Mouse (Mus musculus): ENCODE measurements around the gene Svop.

The Svop gene

DNA sequence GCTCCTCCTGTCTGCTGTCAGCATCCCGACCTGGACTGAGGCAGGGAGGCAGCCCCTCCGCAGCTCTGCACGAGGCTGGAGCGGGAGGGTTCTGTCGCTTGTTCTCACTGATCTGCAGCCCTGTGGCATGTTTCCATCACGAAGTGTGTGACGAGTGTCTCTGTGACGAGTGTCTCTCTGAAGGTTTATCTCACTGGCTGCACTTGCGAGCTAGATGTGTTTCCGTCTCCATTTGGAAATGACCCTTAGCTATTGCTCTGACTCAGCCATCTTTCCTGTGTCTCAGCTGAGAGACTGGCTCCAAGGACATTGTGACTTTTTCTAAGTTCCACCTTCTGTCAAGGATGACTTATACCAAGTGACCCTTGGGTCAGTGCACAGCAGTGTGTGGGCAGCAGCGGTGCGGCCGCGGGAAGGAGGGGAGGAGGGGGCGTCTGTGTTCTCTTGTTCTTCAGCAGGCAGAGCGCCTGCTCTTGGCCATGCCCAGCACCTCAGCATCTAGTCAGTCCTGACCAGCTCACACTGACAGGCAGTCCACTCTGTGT is 15.1 kb upstream of the Svop start:
- no peak for DNase-seq (ENCODE audit: low spot score in 2 of 2)

- no peak for DNase-seq (ENCODE audit: low spot score in 2 of 2)
Observed at GRCm38 (mm10) chr5:114102807-114103206, 11.4 kb upstream of the Svop start.

DNA sequence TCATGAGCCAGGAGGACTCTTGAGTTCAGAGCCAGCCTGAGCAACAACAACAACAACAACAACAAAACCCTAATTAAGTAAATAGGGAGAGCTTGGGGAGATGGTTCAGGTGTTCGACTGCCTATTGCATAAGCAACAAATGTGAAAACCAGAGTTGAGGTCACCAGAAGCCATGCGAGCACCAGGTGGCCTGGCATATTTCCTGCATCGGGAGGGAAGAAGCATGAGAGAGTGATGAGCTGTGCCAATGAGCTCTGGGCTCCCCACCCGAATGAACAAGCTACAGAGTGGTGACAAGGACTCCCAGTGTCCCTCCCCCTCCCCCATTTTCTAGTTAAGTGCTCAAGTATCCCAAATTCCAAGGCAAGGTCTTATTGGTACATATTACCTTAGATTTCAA is 10.5 kb upstream of the Svop start:
- DNase-seq (ENCODE audit: low spot score in 2 of 2), result no peak

GRCm38 (mm10) chr5:114100390-114101099 is 9.2 kb upstream of the Svop start:
- no peak for DNase-seq (ENCODE audit: low spot score in 2 of 2)

GRCm38 (mm10) chr5:114099709-114100389 is 8.5 kb upstream of the Svop start:
- DNase-seq (ENCODE audit: low spot score in 2 of 2), result peak; percentile 76

DNA sequence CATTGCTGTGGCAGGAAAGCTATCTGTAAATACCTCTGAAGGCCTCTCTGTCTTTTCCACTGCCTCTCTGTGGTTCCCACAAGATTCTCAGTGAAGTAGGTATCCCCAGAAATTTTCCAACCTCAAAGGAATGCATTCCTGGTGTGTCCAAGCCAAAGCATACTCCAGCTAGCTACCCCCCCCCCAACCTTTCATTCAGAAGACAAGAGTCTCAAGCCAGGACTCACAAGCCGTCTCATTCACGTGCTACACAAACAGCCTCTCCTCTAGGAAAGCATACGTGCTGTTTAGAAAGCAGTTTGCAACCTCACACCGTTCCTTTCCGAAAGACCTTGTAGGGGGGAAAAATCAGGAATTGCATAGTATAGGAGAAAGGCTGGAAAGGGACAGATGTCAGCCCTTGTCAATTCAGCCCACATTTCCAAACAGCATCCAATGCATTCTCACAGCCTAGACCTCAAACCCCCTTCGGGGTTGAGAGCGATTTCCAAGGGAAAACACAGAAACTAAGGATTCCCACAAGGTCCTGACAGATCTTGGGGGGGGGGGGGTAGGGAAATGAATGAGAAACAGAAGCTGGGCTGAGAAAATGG is 853 bp downstream of the Svop start:
- DNase-seq (ENCODE audit: low spot score in 2 of 2), result no peak

- no peak for DNase-seq (ENCODE audit: low spot score in 2 of 2)
Observed at GRCm38 (mm10) chr5:114087875-114088480, 3.4 kb downstream of the Svop start.

GRCm38 (mm10) chr5:114085501-114085900 is 5.9 kb downstream of the Svop start:
- no peak for DNase-seq (ENCODE audit: low spot score in 2 of 2)

DNA sequence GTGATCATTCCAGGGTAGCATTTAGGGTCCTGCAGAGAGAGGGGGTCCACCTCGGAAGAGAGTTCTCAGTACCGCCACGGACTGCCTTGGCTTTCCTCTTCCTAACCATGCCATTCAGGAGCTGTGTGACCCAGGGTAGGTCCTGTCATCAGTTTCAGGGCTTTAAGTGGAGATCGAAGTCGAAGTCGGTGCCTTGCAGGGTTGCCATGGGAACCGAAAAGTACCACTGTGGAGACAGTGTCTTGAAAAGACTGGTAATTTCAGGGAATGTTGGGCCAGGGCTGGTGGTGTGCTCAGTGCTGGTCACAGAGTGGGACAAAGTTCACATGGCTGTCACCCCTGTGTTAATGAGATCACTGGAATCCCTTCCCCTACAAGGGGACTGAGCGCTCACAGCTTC is 14.4 kb downstream of the Svop start:
- no peak for DNase-seq (ENCODE audit: low spot score in 2 of 2)

- DNase-seq (ENCODE audit: low spot score in 2 of 2), result no peak
Observed at GRCm38 (mm10) chr5:114072262-114072661, 19.1 kb downstream of the Svop start.

GRCm38 (mm10) chr5:114070858-114071257 is 20.5 kb downstream of the Svop start:
- DNase-seq (ENCODE audit: low spot score in 2 of 2), result no peak

DNA sequence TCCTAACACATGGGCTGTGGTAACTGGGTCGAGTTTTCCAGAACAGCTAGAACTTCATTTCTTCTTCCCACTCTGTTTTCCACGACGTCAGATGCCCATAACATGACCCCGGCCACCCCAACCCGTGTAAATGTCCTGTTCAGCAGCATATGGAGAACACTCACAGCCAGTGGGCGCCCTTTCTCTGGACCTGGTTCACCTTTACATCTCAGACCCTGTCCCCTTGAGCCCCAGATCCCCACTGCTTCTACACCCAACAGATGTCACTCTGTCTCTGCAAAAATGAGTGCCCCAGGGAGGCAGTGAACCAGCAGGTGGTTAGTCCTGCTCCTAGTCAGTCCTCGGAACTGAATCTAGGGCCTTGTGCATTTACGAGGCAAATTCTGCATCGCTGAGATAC is 23.4 kb downstream of the Svop start:
- DNase-seq (ENCODE audit: low spot score in 2 of 2), result no peak

DNA sequence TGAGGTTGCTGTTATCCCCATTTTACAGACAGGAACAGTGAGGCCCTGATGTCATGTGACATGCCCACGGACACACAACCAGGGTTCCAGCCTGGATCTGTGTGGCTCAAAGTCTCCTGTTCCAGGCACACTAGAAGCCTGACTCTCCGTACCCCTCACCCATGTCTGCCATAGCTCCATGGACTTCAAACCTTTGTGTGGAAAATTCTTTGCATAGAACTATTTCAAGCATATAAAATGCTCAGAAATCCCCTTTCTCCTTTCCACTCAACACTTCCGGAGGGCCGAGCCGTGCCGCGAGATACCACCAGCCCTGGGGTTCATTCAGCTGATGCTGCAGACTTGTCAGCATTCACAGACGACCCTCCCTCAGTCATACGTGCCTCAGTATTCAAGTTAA is 23.8 kb downstream of the Svop start:
- DNase-seq (ENCODE audit: low spot score in 2 of 2), result no peak

DNA sequence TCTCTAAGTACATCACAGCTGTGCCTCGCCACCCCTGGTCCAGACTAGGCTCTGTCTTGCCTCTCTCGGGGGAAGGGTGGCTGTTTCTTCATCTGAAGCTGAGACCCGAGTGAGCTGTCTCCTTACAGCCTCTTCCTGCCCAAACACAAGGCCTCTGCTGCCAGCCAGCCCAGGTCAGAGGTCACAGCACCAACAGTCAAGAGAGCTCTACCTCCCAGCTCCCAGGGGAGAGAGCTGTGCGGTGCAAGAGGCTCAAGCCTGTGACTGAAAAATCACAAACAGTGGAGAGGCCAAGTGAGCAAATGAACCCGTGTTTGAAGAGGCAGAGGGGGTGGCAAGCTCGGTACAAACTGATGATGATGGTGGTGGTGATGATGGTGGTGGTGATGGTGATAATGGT is 24.8 kb downstream of the Svop start:
- DNase-seq (ENCODE audit: low spot score in 2 of 2), result no peak

DNA sequence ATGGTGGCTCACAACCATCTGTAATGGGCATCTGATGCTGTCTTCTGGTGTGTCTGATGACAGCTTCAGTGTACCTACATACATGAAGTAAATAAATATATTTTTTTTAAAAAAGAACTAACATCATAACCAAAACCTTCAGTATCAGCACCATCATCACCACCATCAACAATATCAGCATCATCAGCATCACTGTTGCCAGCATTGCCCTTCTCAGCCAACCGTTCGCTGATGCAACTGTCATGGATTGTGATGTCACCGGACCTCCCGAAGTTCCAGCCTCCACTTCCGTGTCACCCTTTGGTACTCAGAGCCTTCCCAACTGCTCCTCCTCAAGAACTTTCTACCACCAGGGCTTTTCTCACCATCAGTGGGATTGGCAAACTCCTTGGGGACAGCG is 26.2 kb downstream of the Svop start, which contains the start of gene Usp30:
TSS of gene Usp30 (plus strand) at position 301 of the 400 bp plus-strand sequence.
- no peak for DNase-seq (ENCODE audit: low spot score in 2 of 2)

GRCm38 (mm10) chr5:114063958-114064357 is 27.4 kb downstream of the Svop start:
- DNase-seq (ENCODE audit: low spot score in 2 of 2), result no peak

DNA sequence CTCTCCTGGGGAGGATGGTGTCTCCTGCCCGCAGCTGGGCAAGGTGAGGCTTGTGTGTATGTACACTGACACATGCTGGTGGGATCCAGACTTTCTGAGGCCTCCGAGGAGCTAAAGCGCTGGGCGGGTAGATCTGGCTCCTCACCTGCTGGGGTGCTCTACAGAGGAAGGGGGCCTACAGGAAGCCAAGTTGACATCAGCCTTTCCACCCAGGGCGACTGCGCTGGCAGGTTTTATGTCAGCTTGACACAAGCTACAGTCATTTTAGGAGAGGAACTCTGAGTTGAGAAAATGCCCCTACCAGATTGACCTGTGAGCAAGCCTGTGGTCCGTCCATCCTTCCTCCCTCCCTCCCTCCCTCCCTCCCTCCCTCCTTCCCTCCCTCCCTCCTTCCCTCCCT is 29.7 kb downstream of the Svop start:
- DNase-seq (ENCODE audit: low spot score in 2 of 2), result no peak

DNA sequence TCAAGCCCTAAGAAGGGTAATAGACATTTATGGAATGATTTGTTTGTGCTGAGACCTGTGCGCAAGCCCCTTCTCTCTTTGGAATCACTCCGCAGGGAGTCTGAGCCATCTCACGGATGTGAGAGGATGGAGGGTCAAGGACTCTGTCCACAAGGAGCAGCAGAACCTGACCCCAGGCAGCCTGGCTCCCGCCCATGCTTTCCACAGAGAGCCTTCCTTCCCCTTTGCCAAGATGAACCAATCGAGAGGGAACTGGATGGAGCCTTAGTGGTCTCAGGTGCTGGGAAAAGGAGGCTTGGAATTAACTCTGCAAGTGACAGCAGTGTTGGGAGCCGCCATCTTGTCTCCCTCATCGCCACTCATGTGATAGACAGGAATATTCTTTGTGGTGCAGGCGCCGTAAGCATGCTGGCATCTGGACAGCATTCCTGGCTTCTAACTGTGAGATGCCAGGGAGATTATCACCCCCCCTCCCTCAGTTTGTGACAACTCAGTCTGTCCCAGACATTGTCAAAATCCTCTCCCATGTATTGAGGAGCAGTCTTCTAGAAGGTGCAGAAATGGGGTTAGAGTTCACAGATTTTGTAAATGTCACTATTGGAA is 34.1 kb downstream of the Svop start:
- DNase-seq (ENCODE audit: low spot score in 2 of 2), result no peak

DNA sequence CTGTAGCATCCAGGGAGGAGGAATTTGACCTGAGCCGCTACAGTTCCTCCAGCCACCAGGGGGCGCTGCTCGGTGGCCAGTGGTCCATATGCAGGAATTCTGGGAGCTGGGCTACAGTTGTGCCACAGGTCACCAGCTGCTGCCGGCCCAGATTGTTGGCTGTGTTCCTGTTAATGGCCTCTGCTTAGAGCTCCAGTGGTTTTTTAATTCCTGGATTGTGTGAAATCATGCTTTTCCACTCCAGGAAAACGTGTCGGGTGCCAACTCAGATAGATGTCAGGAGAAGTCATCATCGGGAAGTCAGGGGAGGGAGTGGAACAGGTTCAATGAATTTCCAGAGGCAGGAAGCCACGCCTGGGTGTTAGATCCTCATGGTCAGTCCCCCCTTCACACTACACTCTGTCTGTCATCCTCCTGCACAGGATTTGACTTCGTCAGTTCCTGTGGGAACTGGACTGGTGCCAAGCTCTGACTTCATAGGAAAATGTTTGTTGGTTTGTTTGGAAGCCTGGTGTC is 39.1 kb downstream of the Svop start:
- DNase-seq (ENCODE audit: low spot score in 2 of 2), result peak in 1 of 2 experiments; percentile 8

DNA sequence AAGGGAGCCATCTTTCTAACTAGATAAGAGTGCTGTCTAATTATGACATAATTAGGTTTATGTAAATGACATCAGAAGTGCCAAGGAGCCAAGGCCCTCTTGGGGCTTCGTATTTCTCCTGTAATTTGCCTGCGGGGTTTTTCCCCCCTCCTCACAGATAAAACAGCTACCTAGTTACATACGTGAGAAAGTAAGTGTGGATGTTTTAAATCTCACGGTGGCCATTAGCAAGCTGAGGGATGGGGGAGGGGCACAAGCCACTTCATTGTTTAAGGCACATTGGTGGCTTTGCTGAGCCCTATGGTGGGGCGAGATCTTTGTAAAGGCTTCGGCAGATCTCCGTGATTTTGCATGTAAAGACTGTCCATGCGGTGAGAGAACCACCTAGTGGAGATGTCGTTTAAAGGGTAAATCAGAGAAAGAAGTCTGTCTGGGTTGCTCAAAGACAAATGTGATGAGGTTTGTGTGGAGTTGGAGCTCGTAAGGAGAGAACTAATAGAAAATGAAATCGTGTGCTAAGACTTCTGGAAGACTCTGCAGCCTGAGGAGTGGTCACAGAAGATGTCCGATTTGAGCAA is 42.5 kb downstream of the Svop start:
- no peak for DNase-seq (ENCODE audit: low spot score in 2 of 2)

DNA sequence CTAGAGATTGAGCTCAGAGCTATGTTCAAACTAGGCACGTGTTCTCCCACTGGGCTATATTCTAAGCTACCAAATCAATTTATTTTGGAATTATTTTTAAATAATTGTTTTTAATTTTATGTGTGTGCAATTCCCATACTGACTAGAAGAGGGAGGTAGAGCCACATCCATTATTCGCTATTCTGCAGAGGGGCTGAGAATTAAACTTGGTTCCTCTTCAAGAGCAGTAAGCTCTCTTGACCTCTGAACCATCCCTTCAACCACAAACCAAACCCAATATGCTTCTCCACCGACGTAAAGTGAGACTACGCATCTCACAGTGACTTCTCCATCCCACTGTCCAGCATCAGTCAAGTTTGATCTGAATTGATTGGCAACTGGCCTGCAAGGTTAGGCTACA is 44.2 kb downstream of the Svop start:
- DNase-seq (ENCODE audit: low spot score in 2 of 2), result no peak
